Mouse (Mus musculus) thymus, postnatal 36 days (tissue): ENCODE results near the gene Myo1b.
"Not testable (repeated sequence)": the region's sequence is repeated elsewhere in the genome, so short reads cannot be mapped to it uniquely, and the experiment has no call there.

Source experiments
- DNase-seq, 2 experiments: peaks; one replicate each; pipeline ENCODE4 v3.0.0; 2022; ENCODE audit warnings: mixed read lengths in 2 of 2

Gene Myo1b

DNA sequence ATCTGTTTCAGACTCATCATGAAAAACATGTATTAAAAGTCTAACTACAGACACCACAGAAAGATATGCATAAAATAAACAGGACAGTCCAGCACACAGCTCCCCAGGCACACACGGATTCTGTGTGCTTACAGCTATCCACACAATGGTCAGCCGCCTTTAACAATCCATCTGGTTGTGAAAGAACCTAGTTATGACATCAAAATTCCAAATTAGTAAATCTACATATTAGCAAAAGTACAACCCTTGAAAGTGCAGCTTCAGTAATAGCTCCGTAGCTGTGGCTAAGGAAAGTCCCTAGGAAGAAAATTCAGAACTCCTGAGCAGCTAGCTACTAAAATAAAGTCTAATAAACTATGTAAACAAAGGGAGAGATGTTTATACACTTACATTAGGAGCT is 21.1 kb downstream of the Myo1b start:
- no peak for DNase-seq

DNA sequence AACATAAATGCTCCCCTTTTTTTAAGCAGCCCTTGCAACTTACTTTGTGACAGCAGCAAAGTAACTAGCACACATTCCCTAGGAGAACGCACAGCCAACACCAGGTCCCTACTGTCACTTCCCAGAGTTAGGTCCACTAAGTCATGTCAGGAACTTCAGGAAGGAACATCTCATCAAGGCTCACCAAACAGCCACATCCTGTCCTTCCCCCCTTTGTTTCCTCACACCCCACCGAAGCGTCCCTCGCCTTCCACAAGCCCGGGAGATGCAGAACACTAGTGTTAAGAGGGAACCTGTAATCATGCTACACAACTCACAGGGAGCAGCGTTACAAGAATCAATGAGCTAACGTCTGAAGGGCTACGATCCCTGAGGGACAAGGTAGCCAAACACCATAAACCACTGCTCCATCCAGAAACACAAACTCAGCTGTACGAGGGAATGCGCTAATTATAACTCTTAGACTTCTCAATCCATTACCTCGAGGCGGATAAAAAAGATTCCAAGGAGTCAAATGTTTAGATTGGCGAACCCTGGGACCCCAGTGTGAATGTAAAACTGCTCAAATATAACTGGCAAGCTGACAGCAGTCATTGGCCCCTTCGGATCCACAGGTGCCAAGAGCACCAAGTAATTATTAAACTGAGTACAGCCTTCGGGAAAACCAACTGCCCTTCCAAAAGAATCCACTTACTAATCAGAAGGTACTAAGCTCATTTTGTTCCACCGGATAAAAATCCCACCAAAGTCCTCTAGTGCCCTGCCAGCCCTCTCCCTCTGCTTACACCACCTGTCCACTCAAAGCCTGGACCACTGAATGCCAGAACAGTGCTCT is 22.1 kb downstream of the Myo1b start:
- no peak for DNase-seq

DNA sequence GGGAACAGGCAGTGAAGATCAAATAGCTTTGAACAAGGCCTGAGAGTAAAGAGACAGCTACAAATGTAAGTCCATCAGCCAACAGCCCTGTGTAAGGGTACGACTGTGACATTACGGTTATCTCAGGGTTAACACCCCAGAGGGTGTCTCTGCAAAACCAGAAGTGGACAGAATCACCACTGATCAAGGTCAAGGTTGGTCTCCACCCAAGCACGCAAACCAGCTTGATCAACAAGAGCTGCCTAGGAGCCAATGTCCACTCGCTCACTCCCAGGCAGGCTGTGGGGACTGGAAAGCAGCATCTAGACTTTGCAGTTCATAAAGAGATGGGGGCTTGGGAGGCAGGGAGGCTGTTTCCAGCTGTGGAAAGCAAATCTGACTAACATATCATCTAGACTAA is 23.9 kb downstream of the Myo1b start:
- DNase-seq: no peak

DNA sequence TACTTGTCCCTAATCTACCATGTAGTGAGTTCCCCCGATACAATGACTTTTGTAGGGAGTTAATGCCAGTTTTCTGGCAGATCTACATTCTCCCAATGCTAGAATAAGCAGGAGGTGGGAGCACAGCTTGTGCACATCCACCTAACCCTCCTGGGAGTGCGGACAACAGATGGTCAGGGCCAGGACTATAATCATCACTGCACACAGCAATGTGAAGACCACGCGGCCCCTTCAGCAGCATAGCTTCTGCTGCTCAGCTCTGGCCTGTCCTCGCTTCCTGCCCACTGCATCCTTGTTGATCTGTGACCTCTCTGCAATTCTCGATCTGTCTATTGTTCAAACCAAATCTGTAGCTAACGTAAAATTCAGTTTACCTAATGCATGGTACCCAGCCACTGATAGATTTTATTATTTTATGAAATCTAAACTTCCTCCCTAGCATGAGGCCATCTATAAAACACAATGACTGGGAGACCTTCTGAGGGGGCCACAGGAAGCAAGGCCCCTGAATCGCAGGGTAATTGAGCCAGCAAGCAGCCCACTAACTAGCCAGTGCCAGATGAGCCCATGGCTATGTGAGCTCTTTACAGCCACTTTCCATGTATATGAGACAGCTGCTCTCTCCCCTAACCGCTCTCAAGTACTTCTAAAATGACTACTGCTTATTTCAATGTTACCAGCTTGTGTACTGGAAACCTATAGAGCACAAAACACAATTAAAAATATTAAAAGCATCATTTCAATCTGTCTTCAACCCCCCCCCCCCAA is 27.6 kb downstream of the Myo1b start:
- no peak for DNase-seq

DNA sequence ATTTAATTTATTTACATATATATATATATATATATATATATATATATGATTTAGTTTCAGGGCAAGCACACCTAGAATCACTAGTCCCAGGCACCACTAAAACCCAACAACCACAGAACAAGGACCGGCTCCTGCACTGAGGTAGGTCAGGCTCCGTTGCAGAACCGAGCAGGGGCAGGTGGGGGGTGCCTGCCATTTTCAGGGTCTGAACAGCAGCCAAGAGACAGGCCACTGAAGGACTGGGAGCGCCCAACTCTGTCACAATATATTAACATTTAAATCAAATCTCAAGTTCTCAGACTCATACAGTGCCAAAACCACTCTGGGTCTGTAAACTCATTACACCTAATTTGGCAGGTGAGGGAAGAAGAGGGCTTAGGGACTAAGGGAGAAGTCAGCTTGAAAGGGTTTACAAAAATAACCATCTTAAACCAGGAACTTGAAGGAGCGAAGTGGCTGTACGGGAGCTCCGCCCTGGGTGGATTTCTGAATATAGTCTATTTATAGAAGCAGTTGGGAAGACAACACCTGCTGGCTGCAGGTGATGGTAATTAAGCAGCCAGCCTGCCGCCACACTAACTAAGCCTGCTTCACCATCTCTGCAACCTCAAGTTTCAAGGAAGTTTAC is 30.4 kb downstream of the Myo1b start:
- DNase-seq: no peak

DNA sequence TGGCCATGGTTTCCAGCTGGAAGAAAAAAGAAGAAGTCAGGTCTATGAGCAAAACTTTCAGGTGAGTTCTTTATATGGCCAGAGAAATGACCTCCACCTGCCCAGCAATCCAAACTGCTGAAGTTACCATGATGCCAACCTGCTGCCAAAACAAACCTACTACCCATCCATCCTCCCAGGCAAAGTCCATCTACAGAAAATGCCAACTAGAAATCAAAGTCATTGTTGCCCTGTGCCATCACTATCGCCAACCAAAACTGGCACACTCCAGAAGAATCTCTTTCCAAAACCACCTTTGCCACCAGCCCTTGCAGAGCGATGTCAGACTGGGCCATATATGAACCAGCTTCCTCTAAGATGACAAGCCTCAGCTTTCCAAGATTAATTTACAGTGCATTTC is 32.7 kb downstream of the Myo1b start:
- DNase-seq: no peak

DNA sequence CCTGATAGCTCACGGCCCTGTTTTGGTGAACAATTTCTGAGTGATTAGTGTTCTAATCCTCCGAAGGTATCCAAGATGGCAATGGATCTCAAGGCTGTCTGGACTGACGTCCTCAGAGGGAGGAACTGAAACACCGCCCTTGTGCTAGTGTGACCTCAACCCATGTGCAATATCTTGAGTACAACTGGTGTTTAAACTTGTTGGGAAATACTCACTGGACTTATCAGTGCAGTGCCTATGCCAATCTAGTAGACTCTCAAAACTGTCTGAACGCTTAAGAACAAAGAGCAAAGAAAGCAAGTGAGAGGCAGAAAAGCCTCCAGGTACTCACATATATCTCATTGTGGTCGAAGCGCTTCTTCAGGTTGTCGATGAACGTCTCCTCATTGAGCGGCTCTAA is 33.1 kb downstream of the Myo1b start:
- no peak for DNase-seq

DNA sequence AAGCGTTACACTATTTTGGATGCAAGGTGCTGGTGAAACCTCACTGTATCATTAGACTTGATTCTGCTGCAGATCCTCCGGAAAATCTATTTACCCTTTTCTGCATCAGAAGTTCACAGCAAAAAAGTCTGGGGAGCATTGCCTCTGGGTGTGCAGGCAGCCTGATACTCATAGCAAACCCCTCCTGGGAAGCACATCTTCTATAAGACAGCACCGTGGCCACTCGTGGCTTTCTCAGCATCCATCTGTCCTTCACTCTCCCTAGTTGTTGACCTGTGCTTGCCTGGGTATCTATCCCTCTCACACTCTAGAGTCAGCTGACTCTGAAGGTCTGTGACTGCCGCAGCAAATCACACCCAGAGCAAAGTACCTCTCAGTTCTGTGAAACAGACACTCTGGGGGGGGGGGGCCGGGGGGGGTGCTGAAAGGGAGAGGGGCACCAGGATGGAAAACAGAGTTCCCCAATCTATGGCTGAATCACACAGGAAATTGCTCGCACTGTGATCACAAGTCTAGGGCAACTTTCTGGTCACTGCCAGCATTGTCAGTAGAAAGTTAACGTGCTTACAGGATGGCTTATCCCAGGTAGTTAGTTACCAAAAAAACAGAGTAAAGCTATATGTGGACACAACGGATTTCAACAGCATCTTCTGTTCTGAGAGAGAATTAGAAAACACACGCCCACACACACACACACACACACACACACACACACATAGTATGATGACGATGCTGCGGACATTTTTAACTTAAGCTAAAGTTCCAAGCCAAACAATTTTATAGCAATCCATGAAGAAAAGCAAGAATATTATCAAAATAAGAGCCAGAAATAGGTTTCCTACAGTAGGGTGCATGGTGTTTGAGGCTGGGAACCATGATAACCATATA is 35.7 kb downstream of the Myo1b start:
- DNase-seq: no peak

DNA sequence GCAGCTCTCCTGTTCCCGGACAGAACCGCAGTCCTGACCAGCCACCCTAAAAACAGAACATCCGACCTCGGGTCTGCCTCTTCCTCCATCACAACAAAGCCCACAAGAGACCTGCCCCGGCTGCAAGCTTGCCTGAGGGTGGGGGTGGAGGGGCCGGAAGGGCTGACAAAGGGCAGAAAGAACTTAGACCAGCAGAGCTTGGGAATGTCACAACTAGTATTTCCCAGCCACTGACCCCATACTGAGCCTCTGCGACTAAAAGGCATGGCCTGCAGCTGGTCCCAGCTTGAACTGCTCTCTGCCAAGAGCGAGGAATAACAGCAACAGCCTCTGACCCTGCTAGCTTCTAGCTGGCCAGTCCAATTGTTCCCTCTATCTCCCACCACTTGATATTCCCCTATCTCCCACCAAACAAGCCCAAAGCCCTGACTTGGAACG is 36.5 kb downstream of the Myo1b start:
- DNase-seq: no peak

DNA sequence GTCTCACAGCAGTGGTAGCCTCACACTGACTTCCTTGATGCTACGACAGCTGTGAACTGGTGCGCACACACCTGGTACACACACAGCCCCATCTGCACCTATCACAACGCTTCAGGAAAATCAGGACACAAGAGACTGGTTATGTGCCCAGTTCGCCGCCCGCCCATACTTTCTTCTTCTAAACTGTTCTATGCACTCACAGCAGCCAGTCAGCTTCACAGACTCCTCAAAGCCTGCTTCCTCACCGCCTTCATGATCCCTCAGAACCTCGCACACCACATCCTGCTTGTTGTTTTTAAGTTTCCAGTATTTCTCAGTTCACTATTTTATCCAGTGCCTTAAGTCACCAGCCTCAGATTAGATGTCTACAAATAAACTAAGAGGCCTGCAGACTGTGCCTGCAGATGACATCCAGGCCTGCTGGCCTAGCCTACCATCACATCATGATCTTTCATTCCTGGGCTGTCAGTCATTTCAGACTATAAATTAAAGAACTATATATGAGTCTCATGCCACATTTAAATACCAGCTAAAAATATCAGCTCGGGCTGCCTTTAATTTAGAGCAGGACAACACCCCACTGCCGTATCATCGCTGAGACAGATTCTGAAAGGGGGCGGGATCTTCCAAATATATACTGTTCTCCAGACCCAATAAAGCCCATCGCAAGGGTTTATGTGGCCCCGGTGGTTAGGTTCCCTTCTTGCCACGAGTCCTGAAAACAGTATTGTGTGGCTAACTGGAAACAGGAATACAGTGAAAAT is 40.2 kb downstream of the Myo1b start:
- peak; percentile 19 to 42 for DNase-seq

DNA sequence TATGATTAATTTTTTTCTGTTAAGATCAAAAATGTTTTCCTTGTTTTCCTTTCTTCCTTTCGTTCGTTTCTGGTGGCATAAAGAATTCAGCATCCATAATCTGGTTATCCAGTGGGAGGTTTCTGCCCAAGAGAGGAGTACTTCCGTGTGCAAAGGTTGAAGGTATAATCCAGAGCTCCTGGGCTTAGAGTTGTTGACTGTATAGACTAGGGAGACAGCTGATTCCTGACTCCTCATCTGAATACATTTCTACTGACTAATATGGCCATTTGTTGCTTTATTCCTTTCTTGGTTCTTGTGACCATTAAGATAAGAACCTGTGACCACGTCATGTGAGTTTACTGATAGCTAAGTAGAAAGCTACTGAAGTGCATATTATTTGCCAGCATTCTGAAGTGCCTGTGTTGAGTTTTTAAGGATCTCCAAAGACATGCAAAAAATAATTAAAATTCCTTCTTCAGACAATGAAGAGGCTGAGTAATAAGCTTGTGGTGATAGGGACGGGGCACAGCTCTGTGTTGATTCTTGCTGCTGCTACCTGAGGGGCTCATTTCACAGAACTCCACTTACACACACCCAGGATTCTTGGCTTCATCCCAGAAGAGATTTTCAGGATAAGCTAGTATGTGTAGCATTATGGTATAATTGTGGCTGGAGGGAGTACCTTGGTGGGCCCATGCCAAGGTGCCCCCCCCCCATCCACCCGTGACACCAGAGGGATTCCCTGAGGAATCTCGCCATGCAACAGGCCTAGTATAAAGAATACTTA is 43.2 kb downstream of the Myo1b start:
- DNase-seq: no peak

DNA sequence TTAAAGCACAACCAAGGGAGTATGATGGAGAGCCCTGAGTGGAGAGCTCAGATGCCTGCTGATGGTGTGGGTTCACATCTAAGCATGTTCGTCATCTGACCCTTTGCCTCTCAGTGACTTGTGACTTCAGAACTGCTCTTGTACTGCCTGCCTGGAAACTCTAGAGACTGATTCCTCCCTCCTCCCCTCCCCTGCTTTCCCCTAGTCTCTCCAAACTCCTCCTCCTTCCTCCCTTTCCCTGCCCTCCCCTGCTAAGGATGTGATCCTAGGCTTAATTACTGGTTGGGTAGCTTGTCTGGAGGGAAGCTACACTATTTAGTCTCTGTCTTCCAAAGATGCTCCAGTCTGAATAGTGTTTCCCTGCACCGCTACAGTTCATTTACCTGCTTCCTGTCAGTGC is 44.6 kb downstream of the Myo1b start:
- not testable (repeated sequence) for DNase-seq

DNA sequence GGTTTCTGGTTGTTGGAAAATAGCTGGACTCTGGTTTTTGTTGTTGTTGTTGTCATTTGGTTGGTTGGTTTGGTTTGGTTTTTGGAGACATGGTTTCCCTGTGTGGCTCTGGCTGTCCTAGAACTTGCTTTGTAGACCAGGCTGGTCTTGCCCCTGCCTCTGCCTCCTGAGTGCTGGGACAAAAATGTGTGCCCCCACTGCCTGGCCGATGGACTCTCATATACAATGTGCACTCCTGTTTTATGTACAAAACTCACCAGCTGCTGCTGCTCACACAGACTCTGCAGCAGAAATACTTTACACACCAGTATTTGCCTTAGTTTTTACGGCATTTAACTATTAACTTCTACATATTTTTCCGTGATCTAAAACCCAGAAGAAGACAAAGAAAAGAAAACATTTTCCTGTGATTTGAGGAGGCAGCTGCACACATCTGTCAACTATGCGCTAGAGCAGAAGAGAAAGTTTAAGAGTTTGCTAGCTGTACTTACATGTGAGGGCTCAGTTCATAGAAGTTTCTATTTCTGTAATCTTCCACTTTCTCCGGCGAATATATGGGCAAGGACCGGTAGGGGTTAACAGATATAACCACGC is 52.9 kb downstream of the Myo1b start:
- no peak for DNase-seq

DNA sequence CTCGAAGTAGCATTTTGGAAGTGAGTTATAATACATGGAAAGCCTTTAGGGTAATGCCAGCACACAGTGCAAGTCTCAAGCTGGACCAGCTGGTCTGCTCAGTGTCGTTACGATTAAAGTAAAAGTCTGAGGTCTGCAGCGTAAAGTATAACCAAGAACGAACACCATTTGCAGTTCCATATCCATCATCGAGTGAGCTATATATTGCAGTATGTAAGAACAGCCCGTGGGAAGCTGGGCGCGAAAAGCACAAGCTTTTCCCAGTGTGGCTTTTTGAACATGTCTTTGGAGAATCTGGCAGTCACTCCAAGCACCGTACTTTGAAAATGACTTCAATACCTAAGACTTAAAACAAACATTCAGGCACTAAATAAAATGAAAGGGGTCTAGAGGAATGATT is 55.0 kb downstream of the Myo1b start:
- DNase-seq: no peak

DNA sequence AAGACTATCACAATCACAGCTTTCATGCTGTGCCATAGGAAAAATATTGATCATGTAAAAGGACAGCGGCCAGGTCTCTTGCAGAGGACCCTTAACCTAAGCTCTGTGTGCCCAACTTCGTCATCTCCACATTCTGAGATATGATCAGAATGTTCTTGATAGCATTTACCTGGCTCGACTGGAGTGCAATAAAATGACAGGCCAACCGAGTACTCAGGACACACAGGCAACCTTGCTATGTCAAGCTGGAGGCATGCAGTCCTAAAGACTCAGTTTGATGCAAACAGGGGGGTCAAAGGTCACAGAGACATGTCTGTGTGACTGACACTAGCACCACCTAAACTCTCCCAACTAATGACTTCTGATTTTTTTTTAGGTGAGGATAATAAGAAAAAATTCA is 58.9 kb downstream of the Myo1b start:
- no peak for DNase-seq

DNA sequence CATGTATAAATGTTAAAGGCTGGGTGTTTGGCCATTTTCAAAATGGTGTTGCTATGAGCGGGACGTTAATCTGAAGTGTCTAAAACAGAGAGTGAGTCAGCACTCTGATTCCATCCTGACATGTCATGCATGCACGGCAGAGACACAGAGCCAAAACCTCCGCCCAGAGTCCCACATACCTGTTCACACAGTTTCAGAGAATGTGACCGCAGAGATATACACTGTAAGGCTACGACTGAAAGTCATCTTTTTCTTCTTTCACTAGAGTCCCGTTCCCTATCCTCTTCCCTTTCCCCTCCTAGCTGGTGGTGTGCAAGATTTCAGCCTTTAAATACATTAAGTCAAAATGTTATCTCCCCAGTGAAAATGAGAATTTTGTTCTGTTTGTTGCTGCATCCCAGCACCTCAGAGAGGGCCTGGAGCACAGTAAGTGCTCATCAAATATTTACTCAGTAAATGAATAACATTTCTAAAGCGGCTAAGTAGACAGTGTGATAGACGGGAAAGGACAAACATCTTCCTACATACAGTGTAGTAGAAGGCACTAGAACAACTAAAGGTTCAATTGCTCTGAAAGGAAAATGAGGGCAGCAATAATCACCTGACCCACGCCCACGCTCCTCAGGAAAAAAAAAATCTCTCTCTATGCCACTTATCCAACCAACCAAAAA is 59.5 kb downstream of the Myo1b start:
- DNase-seq: no peak

DNA sequence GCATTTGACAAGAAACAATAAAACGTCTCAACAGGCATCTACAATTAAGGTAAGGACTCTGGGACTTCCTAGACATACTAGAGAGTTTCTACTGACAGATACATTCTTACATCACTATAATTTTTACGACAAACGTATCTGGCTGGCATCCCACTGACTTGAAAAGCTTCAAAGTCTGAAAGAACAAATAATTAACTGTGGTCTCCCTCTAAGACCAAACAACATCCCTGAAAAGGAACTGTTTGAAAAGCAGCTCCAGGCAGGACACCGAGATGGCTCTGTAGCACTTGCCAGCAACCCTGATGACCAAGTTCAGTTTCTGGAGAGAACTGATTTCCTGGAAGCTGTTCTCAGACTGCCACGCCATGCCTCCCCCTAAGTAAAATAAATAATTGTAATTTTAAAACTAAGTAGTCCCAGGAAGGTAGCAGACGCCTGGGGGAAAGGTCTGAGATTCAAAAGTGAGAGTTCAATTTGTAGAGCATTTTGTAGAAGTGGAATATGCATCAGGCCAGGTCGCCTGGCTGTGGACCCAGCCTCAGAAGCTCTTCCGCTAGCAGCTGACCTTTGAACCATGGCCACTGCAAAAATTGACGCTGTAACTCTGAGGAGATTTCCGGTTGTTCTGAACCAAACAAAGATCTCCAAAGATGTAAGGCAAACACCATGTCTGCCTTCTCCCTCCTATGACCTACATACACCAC is 60.2 kb downstream of the Myo1b start:
- no peak for DNase-seq

DNA sequence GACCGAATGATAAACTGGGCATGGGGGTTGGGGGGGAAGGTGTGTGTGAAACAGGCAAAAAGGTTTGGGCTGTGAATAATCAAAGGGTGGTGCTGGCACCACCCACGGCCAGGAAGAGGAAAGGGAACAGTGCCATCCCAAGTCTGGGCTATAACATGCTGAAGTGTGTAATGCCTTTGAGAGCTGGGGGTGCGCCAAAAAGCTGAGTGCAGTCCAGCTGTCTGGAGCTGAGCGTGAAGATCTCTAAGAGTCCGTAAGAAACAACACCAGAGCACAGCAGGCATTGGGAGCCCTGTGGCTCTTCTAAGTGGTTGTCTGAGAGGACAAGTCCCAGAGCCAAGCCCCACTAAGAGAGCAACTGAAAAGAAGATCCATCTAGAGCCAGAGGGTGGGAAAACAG is 63.6 kb downstream of the Myo1b start:
- no peak for DNase-seq

DNA sequence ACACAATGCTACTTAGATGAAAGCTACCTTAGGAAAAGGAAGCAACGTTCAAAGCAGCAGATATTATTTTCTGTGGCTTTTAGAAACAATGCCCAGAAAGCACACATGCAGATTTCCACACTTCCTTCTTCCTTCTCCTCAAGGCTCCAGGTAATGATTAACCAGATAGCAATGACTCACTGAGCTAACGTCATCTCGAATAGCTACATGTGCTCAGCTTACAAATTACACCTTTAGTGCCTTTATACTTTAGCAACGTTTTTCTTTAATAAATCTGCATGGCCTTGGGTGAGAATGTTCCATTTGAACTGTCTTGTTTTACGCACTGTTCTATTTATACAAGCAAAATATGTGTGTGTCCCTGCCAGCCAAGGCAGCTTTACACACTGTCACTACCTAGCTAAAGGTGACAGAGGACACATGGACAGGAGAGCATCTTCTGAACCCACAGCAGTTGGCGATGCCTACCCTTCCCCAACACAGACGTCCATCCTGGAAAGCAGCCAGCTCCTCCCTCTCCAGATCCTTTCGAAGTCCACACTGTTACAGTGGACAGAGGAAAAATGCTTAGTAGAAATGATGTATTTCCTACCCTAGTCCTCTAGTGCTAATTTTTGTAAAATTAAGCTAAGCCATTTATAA is 66.2 kb downstream of the Myo1b start:
- DNase-seq: no peak
